Mouse (Mus musculus) forebrain, embryonic 10.5 days (tissue): Measurements from ENCODE around the gene Pnma5. TPM values are rescaled to one million over a fixed set of nuclear protein-coding genes. Genes with fewer than 3 reads are reported as not detected.

Experiments used
- microRNA counts: library from miRNA; unstranded; fragments of <30 nt; microRNA quantifications from one replicate; lab custom pipeline; 2017
- microRNA-seq: library from miRNA; unstranded; fragments of <30 nt; microRNA quantifications from one replicate; pipeline ENCODE4, GENCODE M21; 2017
- polyA plus RNA-seq: library from polyadenylated mRNA; unstranded; fragments of >200 nt; fragmentation: Nextera tagmentation; extraction: Ambion mirVana; gene quantifications from 2 replicates; pipeline ENCODE4 v1.2.1, GENCODE M21; 2016

Gene Pnma5
- polyA plus RNA-seq, 1 experiment from 2014 or later: 0.16 TPM

MicroRNAs within 50 kb of the gene (microRNA counts, 519-probe panel; counts per million panel counts)
- 341 counts per million, percentile 65 among the panel's probes with 10 or more counts for microRNA mmu-miR-2137 (lab: Ali Mortazavi, UCI)

Small RNA genes within 50 kb of the gene (microRNA-seq; reads per million reads assigned to microRNA genes)
- gene Mir2137: 16.2 reads per million, percentile 27 among the genes with 10 or more reads in this experiment

Other genes starting within 250 kb of the Pnma5 start
- gene Gabrq, start 211.9 kb downstream of the Pnma5 start, polyA plus RNA-seq: 0.46 and 0.62 TPM in 2 replicates
- 97.2 and 98.9 TPM in 2 replicates for gene Cetn2, start 118.7 kb downstream of the Pnma5 start, polyA plus RNA-seq
- gene Nsdhl, start 118.5 kb downstream of the Pnma5 start, polyA plus RNA-seq: 39.3 and 40.2 TPM in 2 replicates
- gene Zfp185, start 49.8 kb downstream of the Pnma5 start, polyA plus RNA-seq: 3.9 and 4.2 TPM in 2 replicates
- 0.21 and 0.29 TPM in 2 replicates for gene Pnma3, start 27.7 kb upstream of the Pnma5 start, polyA plus RNA-seq
- 0.46 and 0.61 TPM in 2 replicates for gene Xlr4a, start 45.4 kb upstream of the Pnma5 start, polyA plus RNA-seq
- gene Xlr3a, start 60.0 kb upstream of the Pnma5 start, polyA plus RNA-seq: 1.8 and 3.0 TPM in 2 replicates
- 0.05 TPM in 1 of 2 replicates, not detected in the other for gene Gm14685, start 79.9 kb upstream of the Pnma5 start, polyA plus RNA-seq
- not detected in 2 replicates for gene Xlr5b, start 111.7 kb upstream of the Pnma5 start, polyA plus RNA-seq
- gene DXBay18, start 112.3 kb upstream of the Pnma5 start, polyA plus RNA-seq: not detected in 2 replicates
- not detected in 2 replicates for gene Spin2d, start 139.9 kb upstream of the Pnma5 start, polyA plus RNA-seq
- 8.7 and 9.1 TPM in 2 replicates for gene Xlr3b, start 155.1 kb upstream of the Pnma5 start, polyA plus RNA-seq
- 0.37 and 0.52 TPM in 2 replicates for gene Xlr4b, start 177.2 kb upstream of the Pnma5 start, polyA plus RNA-seq
- 10.9 TPM in 2 replicates for gene F8a, start 191.2 kb upstream of the Pnma5 start, polyA plus RNA-seq
- gene Xlr4c, start 206.0 kb upstream of the Pnma5 start, polyA plus RNA-seq: not detected in 2 replicates
- not detected in 2 replicates for gene Xlr3c, start 228.3 kb upstream of the Pnma5 start, polyA plus RNA-seq